Mouse (Mus musculus) kidney, adult 2 months (tissue): ENCODE results near the gene Nptxr.

ENCODE experiments used
- CTCF ChIP-seq: fragments of 200-500 bp; conservative IDR thresholded peaks from 2 replicates; pipeline ENCODE4 v1.5.1; 2011; ENCODE audit warnings: low read depth, mild to moderate bottlenecking, control low read depth, low read length, moderate library complexity, mixed read lengths; ENCODE audit not compliant: insufficient read depth, insufficient read length
- POLR2A ChIP-seq: fragments of 200-500 bp; IDR thresholded peaks from one replicate; pipeline ENCODE4 v1.6.1; 2011; ENCODE audit warnings: low read depth, low read length, control low read depth

- TF ChIP-seq CTCF, result peak; percentile 86
- no peak for TF ChIP-seq POLR2A
These were observed 3.5 kb upstream of the Nptxr start for GRCm38 (mm10) chr15:79808114-79808513.
